Mouse (Mus musculus) heart, embryonic 12.5 days (tissue): ENCODE measurements around the gene Pls1. TPM values are rescaled to one million over a fixed set of nuclear protein-coding genes. Genes with fewer than 3 reads are reported as not detected.

Source experiments
- ATAC-seq: fragments of 200-750 bp; cut with Nextera tagmentation; 2 replicates; pipeline ENCODE4 v1.8.0; 2017; ENCODE audit warnings: moderate TSS enrichment, moderate library complexity; ENCODE audit not compliant: insufficient number of reproducible peaks, low FRiP score
- H3K27ac ChIP-seq: fragments of 300-500 bp; sonication (generic); 2 replicates; pipeline ENCODE4 v1.5.1; 2016; ENCODE audit warnings: mild to moderate bottlenecking, moderate library complexity; ENCODE audit not compliant: poor library complexity, severe bottlenecking
- H3K27me3 ChIP-seq: fragments of 300-500 bp; sonication (generic); replicated peaks from 2 replicates; pipeline ENCODE4 v1.6.1; 2016; ENCODE audit warnings: mild to moderate bottlenecking, moderate library complexity
- H3K36me3 ChIP-seq: fragments of 300-500 bp; sonication (generic); 2 replicates; pipeline ENCODE4 v1.6.1; 2016; ENCODE audit warnings: mild to moderate bottlenecking, moderate library complexity
- H3K4me1 ChIP-seq: fragments of 300-500 bp; sonication (generic); replicated peaks from 2 replicates; pipeline ENCODE4 v1.6.1; 2016; ENCODE audit warnings: mild to moderate bottlenecking
- H3K4me2 ChIP-seq: fragments of 300-500 bp; sonication (generic); 2 replicates; pipeline ENCODE4 v1.6.1; 2016; ENCODE audit warnings: mild to moderate bottlenecking, moderate library complexity
- H3K4me3 ChIP-seq: fragments of 300-500 bp; sonication (generic); 2 replicates; pipeline ENCODE4 v1.5.1; 2016; ENCODE audit warnings: mild to moderate bottlenecking
- H3K9ac ChIP-seq: fragments of 300-500 bp; sonication (generic); 2 replicates; pipeline ENCODE4 v1.6.1; 2016; ENCODE audit warnings: mild to moderate bottlenecking, moderate library complexity
- H3K9me3 ChIP-seq: fragments of 300-500 bp; sonication (generic); replicated peaks from 2 replicates; pipeline ENCODE4 v1.6.1; 2016; ENCODE audit warnings: mild to moderate bottlenecking, moderate library complexity
- WGBS: fragments of 180-500 bp; shearing (Covaris S2); methylation state at CpG from one replicate; pipeline ENCODE4 v1.1.7; 2016; 5-methylcytosine and 5-hydroxymethylcytosine counted together
- polyA plus RNA-seq: library from polyadenylated mRNA; unstranded; fragments of >200 nt; fragmentation: Nextera tagmentation; extraction: Ambion mirVana; gene quantifications from 2 replicates; pipeline ENCODE4 v1.2.1, GENCODE M21; 2016

Gene Pls1
- polyA plus RNA-seq = 1.1 and 2.3 TPM in 2 replicates

- under 1% methylated on average over 46 of the region's 46 CpGs for WGBS
- no peaks in the 10 kb centered on the region for H3K9me3 ChIP-seq
- no peaks in the 10 kb centered on the region; the same call in 1 of the 2 replicates for H3K4me1 ChIP-seq
- no peak within 1 kb of the TSS for H3K27ac ChIP-seq
- ATAC-seq = peak; percentile 57; the same call in 1 of the 2 replicates
- H3K4me3 ChIP-seq = peak within 1 kb of the TSS; percentile 64
- peak within 1 kb of the TSS; percentile 93 for H3K4me2 ChIP-seq
- H3K27me3 ChIP-seq = peaks cover 35% of the 10 kb centered on the region
- peak within 1 kb of the TSS; percentile 68; the same call in 1 of the 2 replicates for H3K9ac ChIP-seq
- H3K36me3 ChIP-seq = no peaks in the 10 kb centered on the region
Observed at GRCm38 (mm10) chr9:95844825-95845460, at the start of gene Pls1. TSS of gene Pls1 (minus strand) at chr9:95845311.

- H3K4me3 ChIP-seq = no peak overlapping the region
Observed at GRCm38 (mm10) chr9:95882751-95883150, 37.6 kb upstream of the Pls1 start.

GRCm38 (mm10) chr9:95878246-95878645, 33.1 kb upstream of the Pls1 start:
- H3K4me2 ChIP-seq = no peak overlapping the region
- no peak for ATAC-seq
- no peaks in the 10 kb centered on the region for H3K4me1 ChIP-seq
- no peak overlapping the region for H3K9ac ChIP-seq
- H3K27ac ChIP-seq = no peak overlapping the region
- H3K4me3 ChIP-seq = no peak overlapping the region
- no peaks in the 10 kb centered on the region for H3K9me3 ChIP-seq
- H3K36me3 ChIP-seq = peaks cover 30% of the 10 kb centered on the region
- 95% methylated on average over 5 of the region's 5 CpGs for WGBS
- no peaks in the 10 kb centered on the region for H3K27me3 ChIP-seq

More at GRCm38 (mm10) chr9:95882751-95883150, 37.6 kb upstream of the Pls1 start:
- 89% methylated on average over 2 of the region's 2 CpGs for WGBS
- Histone ChIP-seq H3K9me3 (no peaks in the 10 kb centered on the region), H3K9ac (no peak overlapping the region), H3K4me2 (no peak overlapping the region), H3K36me3 (peaks cover 21% of the 10 kb centered on the region), H3K27ac (no peak overlapping the region), H3K27me3 (no peaks in the 10 kb centered on the region), H3K4me1 (no peaks in the 10 kb centered on the region)
- no peak for ATAC-seq

- under 1% methylated on average over 31 of the region's 31 CpGs for WGBS
- Histone ChIP-seq H3K27ac (peak overlapping the region; percentile 74), H3K36me3 (peaks cover 5% of the 10 kb centered on the region; the same call in 1 of the 2 replicates), H3K4me1 (no peaks in the 10 kb centered on the region), H3K27me3 (no peaks in the 10 kb centered on the region; the same call in 1 of the 2 replicates), H3K9me3 (no peaks in the 10 kb centered on the region), H3K4me2 (peak overlapping the region; percentile 93), H3K4me3 (peak overlapping the region; percentile 93), H3K9ac (peak overlapping the region; percentile 91)
- peak; percentile 15; the same call in 1 of the 2 replicates for ATAC-seq
Observed at GRCm38 (mm10) chr9:95858027-95858570, 13.0 kb upstream of the Pls1 start.

GRCm38 (mm10) chr9:95857414-95858026, 12.4 kb upstream of the Pls1 start, which contains the start of gene Atr:
TSS of gene Atr (plus strand) at chr9:95857597.
- H3K4me3 ChIP-seq = peak within 1 kb of the TSS; percentile 93
- peak within 1 kb of the TSS; percentile 93 for H3K4me2 ChIP-seq
- no peaks in the 10 kb centered on the region; the same call in 1 of the 2 replicates for H3K27me3 ChIP-seq
- H3K36me3 ChIP-seq = no peaks in the 10 kb centered on the region
- whole genome bisulfite sequencing = under 1% methylated on average over 68 of the region's 69 CpGs
- peak; percentile 93 for ATAC-seq
- H3K9ac ChIP-seq = peak within 1 kb of the TSS; percentile 91
- H3K4me1 ChIP-seq = no peaks in the 10 kb centered on the region
- peak within 1 kb of the TSS; percentile 74 for H3K27ac ChIP-seq
- no peaks in the 10 kb centered on the region for H3K9me3 ChIP-seq

GRCm38 (mm10) chr9:95856004-95856403, 10.9 kb upstream of the Pls1 start:
- no peak for ATAC-seq
- no peak overlapping the region for H3K9ac ChIP-seq
- H3K27ac ChIP-seq = no peak overlapping the region
- no peaks in the 10 kb centered on the region for H3K36me3 ChIP-seq
- no peaks in the 10 kb centered on the region for H3K4me1 ChIP-seq
- no peaks in the 10 kb centered on the region; the same call in 1 of the 2 replicates for H3K27me3 ChIP-seq
- H3K4me3 ChIP-seq = no peak overlapping the region
- H3K9me3 ChIP-seq = no peaks in the 10 kb centered on the region
- H3K4me2 ChIP-seq = no peak overlapping the region
- whole genome bisulfite sequencing = 69% methylated on average over 4 of the region's 4 CpGs

- WGBS = 66% methylated on average over 2 of the region's 2 CpGs
- Histone ChIP-seq H3K9me3 (no peaks in the 10 kb centered on the region), H3K9ac (no peak overlapping the region)
Observed at GRCm38 (mm10) chr9:95854891-95855290, 9.8 kb upstream of the Pls1 start.

GRCm38 (mm10) chr9:95852896-95853295, 7.8 kb upstream of the Pls1 start:
- WGBS = 28% methylated on average over 4 of the region's 4 CpGs
- Histone ChIP-seq H3K36me3 (no peaks in the 10 kb centered on the region), H3K27ac (no peak overlapping the region), H3K27me3 (no peaks in the 10 kb centered on the region; the same call in 1 of the 2 replicates), H3K9me3 (no peaks in the 10 kb centered on the region), H3K4me3 (no peak overlapping the region), H3K9ac (no peak overlapping the region), H3K4me2 (no peak overlapping the region), H3K4me1 (no peaks in the 10 kb centered on the region)
- no peak for ATAC-seq

More at GRCm38 (mm10) chr9:95854891-95855290, 9.8 kb upstream of the Pls1 start:
- no peak for ATAC-seq
- Histone ChIP-seq H3K36me3 (no peaks in the 10 kb centered on the region), H3K27me3 (no peaks in the 10 kb centered on the region; the same call in 1 of the 2 replicates), H3K27ac (no peak overlapping the region), H3K4me3 (no peak overlapping the region), H3K4me2 (no peak overlapping the region), H3K4me1 (no peaks in the 10 kb centered on the region)

- Histone ChIP-seq H3K27me3 (peaks cover 1% of the 10 kb centered on the region), H3K4me2 (no peak overlapping the region), H3K4me1 (no peaks in the 10 kb centered on the region), H3K9ac (no peak overlapping the region), H3K9me3 (no peaks in the 10 kb centered on the region), H3K4me3 (no peak overlapping the region), H3K36me3 (no peaks in the 10 kb centered on the region), H3K27ac (no peak overlapping the region)
- no peak for ATAC-seq
- WGBS = 64% methylated on average over 11 of the region's 11 CpGs
Observed at GRCm38 (mm10) chr9:95851671-95852070, 6.6 kb upstream of the Pls1 start.

- Histone ChIP-seq H3K4me2 (no peak overlapping the region), H3K36me3 (no peaks in the 10 kb centered on the region), H3K4me3 (no peak overlapping the region), H3K27ac (no peak overlapping the region), H3K4me1 (no peaks in the 10 kb centered on the region; the same call in 1 of the 2 replicates), H3K9ac (no peak overlapping the region), H3K27me3 (peaks cover 35% of the 10 kb centered on the region), H3K9me3 (no peaks in the 10 kb centered on the region)
- WGBS = 66% methylated on average over 4 of the region's 4 CpGs
- ATAC-seq = no peak
Observed at GRCm38 (mm10) chr9:95845711-95846110, 600 bp upstream of the Pls1 start.

- Histone ChIP-seq H3K9me3 (no peaks in the 10 kb centered on the region), H3K36me3 (no peaks in the 10 kb centered on the region), H3K4me3 (no peak overlapping the region), H3K4me1 (no peaks in the 10 kb centered on the region), H3K9ac (no peak overlapping the region), H3K4me2 (no peak overlapping the region), H3K27ac (no peak overlapping the region), H3K27me3 (peaks cover 22% of the 10 kb centered on the region)
- no peak for ATAC-seq
- WGBS = 81% methylated on average over 3 of the region's 3 CpGs
Observed at GRCm38 (mm10) chr9:95839424-95839823, 5.7 kb downstream of the Pls1 start.
